Mouse (Mus musculus) cortical plate, adult 2 months (tissue): ENCODE measurements around the gene Fabp3.

Experiments
- CTCF ChIP-seq: fragments of 200-500 bp; IDR thresholded peaks from 2 replicates; pipeline ENCODE4 v1.5.1; 2011; ENCODE audit warnings: mild to moderate bottlenecking, control low read depth, low read length; ENCODE audit not compliant: insufficient read depth; ENCODE audit errors: extremely low read depth
- POLR2A ChIP-seq: fragments of 200-500 bp; IDR thresholded peaks from 2 replicates; pipeline ENCODE4 v1.6.1; 2011; ENCODE audit warnings: mild to moderate bottlenecking, low read length, control low read depth; ENCODE audit not compliant: insufficient read depth; ENCODE audit errors: extremely low read depth

DNA sequence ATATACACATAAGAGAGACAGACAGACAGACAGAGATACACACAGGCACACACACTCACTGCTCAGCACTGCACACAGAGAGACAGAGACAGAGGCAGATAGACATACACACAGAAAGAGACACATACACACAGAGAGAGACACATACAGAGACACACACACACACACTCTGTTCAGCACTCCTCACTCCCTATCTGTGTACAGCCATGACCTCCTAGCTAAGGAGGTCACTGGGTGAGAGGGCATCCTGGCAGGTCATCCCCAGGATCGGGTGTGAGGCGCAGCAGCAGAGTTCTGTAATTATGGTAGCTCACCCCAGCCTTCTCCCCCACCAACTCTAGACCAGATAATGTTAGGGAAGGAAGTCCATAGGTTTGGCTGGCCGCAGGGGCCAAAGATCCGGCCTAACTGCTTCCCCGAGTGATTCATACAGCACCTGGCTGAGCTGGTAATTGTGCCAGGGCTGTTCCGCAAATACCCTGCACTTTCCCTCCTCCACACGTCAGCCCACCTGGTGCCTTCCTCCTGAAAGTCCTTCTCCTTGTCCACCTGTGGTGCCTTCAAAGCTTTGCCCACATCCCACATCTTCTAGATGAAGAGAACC, 31.7 kb upstream of the Fabp3 start:
- TF ChIP-seq POLR2A: no peak
- no peak for TF ChIP-seq CTCF
